Mouse (Mus musculus) CH12F3 (cell line): ENCODE results near the gene Prr14l.
"Not testable (repeated sequence)": the region's sequence is repeated elsewhere in the genome, so short reads cannot be mapped to it uniquely, and the experiment has no call there.

ENCODE experiments used
- in situ Hi-C: fragments of 300-500 bp; cut with MboI; formaldehyde crosslinking; loops from 2 replicates; pipeline ENCODE4 v1.14.3; 2020; ENCODE audit warnings: low sequenced_read_pairs

The Prr14l gene

DNA sequence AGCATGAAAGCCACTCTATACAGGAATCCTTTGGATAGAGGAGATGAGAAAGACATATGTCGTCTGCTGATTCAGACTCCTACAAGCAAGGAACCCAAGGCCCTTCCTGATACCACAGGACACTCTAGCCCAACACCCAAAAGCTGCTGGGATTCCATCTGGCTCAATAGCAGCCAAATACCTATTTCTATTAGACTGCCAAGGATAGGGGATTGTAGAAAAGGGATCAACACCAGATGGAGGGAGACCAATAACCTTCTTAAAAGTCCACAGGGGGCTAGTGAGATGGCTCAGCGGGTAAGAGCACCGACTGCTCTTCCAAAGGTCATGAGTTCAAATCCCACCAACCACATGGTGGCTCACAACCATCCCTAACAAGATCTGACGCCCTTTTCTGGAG is 38.7 kb downstream of the Prr14l start:
- in situ Hi-C loops, result no loop called here

DNA sequence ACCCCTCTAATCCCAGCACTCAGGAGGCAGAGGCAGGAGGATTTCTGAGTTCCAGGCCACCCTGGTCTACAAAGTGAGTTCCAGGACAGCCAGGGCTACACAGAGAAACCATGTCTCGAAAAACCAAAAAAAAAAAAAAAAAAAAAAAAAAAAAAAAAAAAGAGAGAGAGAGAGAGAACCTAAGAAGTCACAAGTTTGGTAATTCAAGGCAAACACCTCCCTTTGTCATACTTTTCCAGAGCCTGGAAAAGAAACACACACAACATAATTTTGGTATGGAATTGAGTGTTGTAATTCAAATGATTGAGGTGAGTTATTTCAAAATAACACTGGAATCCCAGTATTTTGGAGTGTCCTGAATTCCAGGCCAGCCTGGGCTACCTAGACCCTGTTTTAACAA is 67.6 kb downstream of the Prr14l start:
- in situ Hi-C loops, result not testable (repeated sequence)

DNA sequence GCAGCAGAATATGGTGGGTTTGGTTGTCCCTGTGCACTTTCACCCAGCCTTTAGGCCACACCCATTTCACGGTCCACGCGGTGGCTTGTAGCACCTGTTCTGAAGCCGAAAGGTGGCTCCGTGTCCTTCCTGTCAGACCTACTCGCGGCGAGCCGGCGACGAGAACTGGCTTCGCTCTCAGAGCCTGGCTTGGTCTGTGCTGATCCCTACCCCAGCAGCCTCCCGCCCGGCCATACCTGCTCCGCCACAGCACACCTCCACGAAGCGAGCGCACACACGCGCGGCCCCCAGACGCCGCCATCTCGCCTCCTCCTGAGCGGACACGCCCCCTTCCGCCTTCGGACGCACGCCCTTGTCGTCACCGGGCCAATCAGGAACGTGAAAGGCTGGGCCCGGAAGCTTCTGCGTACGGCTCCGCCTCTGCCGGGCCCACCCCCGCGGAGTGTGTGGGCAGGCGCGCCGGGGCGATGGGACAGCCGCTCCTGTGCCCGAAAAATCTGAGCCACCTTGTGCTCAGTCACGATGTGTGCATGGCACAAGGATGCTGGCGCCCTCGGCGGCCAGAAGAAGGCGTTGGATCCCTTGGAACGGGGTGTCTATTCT is 68.6 kb downstream of the Prr14l start, which contains the start of gene Pisd:
Gene Pisd (minus strand): TSS at position 334 of the 603 bp plus-strand sequence.
- in situ Hi-C loops, result no loop called here

DNA sequence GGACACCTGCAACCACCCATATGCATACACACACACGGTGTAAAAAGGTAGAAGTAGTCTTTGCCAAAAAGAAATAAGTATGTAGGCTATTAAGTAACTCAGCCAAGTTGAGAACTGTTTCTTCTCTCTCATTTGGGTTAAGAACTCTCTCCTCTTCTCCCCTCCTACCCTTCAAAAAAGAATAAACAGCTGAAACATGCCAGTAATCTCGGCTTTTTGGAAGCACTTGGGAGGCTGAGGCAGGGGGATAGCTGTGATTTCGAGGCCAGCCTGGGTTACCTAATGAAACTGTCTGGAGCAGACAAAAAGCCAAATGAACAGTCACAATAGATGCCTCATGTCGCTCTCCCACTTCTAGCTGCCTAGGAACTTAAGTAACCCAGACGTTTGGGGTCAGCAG is 69.3 kb downstream of the Prr14l start:
- in situ Hi-C loops, result no loop called here

DNA sequence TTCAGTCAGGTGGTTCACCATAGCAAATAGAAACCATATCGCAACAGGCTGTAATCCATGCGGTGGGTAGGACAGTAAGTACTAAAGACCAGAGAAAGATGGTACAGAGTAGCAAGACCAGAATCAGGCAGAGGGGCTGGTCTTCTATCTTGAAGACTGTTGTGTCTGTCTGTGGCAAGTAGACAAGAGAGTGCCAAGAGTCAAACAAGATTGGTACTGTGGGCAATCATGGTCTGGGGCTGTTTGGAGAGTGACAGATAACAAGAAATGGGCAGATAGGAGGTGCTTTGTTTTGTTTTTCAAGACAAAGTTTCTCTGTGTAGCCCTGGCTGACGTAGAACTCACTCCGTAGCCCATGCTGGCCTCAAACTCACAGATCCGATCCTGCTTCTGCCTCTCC is 72.5 kb downstream of the Prr14l start:
- in situ Hi-C loops, result no loop called here

DNA sequence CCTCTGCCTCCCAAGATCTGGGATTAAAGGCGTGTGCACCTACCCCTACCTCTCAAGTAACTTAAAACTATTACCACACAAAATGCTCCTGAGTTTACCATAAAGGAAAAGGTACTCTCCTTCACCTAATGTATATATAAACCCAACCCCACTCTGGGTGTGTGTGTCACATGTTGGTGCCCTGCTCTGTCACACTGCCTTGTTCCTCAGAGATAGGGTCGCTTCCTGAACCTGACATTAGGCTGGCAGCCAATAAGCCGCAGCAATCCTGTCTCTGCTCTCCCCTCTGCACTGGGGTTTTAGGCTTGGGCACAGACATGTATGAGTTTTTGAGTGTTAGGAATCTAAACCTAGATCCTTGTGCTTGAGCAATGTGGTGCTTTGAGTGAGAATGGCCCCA is 75.9 kb downstream of the Prr14l start:
- in situ Hi-C loops, result no loop called here

DNA sequence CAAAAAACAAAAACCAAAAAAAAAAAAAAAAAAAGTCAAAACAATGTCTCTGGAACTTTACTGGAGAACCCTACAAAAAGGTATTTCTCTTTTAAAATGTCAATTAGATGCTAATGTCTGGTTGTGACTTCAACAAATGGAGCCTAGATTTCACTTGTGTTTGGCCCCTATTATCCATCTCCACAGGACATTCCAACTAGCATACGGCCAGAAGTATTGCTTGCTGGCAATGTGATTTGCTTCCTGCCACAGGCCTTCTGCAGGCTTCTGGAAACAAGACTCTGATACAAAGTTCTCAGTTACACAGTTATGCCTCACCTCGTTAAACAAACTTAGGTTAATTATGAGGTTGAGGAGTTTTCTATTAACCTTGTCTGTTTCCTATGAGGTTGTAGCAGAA is 81.7 kb downstream of the Prr14l start:
- in situ Hi-C loops, result no loop called here

DNA sequence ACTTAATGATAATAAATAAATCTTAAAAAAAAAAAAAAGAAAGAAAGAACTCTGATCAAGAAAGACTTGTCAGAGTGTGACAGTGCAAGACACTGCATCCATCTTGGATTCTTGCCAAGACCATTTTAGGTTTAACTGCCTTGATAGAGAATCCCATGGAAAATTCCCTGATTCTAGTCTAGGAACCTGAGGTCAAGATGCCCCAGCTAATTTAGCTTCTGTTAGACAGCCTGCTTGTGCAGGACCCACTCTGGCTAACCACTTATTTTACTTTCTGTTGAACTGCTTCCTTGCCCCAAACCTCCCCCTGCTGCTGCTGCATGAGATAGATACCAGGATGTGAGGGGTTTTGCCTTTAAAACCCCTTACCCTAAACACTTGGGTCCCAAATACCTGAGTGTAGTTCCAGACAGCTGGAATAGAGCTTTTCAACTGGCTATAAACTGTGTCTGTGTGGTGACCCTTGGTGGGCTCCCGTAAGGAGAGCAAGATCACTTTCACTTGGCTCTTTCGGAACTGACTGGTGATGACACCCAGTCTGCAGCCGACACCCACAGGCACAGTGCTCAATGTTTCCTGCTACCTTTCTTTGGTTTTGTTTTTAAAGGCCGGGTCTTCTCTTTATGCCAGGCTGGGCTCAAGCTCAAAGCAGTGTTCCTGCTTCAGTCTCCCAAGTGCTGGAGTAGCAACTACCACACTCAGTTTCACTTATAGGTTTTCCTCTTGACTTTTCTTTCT is 86.3 kb downstream of the Prr14l start:
- in situ Hi-C loops, result no loop called here

DNA sequence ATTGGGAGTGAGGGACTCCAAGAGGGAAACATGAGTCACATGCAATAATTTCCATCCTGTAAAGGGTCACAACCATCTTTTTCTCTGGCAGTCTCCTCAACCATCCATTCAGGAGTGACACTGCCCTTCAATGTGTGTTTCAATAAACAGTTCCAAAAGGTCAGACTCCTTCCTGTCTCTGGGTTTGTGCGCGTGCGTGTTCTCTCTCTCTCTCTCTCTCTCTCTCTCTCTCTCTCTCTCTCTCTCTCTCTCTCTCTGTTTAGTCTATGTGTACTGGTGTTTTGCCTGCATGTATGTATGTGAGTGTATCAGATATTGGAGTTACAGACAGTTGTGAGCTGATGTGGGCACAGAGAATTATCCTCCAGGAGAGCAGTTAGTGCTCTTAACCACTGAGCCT is 87.1 kb downstream of the Prr14l start:
- in situ Hi-C loops, result no loop called here

DNA sequence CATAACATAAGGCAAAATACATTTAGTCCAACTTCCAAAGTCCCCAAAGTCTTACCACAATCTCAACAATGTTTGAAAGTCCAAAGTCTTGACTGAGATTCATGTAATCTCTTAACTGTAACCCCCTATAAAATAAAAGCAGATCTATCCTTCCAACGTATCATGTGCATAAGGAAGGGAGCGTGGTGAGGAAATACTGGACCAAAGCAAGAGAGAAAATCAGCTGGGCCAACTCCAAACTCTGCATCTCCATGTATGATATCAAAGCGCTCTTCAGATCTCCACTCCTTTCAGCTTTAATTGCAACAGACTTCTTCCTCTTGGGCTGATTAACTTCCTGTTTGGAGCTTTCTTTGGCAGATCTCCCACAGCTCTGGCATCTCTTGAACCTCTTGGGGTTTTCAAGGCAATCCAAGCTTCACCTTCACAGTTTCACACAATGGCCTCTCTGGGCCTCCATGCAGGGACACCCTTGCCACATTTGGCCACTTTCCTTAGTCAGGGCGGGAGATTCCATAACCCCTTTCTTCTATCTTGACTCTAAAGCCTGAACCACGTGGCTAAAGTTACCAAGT is 92.4 kb downstream of the Prr14l start:
- in situ Hi-C loops, result no loop called here

DNA sequence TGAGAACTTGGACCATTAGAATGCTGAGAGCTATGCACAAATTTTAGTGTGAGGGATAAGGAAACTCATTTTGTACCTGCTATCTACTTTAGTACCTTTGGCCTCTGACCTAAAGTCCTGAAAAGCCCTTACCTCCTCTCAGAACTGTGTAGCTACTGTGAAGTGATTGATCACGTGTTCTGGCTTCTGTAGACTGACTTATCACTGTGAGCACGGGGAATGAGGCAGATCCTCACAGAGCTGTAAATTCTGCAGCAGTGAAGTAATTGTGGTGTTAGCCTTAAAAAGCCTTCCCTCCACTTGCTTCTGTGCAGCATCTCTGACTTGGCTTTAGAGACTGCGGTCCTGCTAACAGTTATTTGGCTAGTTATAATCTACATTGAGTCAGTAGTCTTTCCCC is 93.3 kb downstream of the Prr14l start:
- in situ Hi-C loops, result no loop called here

DNA sequence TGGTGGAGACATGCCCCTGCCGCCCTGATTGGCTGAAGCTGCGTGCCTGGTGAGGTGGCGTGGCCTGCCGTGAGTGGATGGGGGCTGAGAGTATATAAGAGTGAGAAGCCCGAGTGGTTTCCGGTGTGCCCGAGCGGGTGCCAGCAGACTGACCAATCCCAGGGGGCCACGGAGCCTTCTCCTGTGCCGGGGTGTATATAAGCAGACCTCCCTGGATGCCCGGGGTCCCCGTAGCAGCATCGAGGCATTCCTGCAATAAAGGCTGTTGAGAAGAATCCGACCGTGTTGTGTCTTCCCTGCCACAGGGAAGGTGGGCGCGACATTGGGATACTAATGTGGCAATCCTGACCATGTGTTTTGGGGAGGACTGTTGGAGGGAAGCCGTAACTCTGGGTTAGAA is 93.7 kb downstream of the Prr14l start:
- in situ Hi-C loops, result not testable (repeated sequence)

DNA sequence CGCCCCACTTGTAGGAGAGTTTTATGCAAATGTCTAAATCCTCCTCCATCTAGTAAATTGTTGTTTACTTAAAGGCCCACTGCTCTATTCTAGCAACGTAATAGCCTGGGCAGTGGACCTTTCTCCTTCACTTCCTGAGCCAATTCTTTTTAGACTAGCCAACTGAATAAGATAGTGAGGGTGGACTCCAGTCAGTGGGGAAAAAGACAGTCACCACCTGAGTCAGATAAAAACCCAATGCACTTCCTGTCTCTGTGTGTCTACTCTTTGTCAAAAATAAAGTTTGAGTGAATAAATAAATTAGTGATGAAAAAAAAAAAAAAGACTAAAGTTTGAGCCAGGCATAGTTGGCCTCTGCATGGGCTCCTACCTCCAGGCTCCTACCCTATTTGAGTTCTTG is 94.4 kb downstream of the Prr14l start:
- in situ Hi-C loops, result no loop called here

DNA sequence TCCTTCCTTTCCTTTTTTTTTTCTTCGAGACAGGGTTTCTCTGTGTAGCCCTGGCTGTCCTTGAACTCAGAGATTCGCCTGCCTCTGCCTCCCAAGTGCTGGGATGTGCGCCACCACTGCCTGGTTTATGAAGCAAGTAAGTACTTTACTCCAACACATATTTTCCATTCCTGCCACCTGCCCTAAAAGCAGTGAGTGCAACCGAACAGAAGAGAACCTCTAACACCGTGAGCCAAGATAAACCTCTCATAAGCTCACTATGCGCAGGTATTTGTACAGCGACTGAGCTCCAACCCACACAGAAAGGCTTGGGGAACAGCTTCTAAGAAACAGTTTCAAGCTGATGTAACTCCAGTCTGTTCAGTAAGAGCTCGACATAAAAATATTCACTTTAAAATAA is 97.9 kb downstream of the Prr14l start:
- in situ Hi-C loops, result no loop called here

DNA sequence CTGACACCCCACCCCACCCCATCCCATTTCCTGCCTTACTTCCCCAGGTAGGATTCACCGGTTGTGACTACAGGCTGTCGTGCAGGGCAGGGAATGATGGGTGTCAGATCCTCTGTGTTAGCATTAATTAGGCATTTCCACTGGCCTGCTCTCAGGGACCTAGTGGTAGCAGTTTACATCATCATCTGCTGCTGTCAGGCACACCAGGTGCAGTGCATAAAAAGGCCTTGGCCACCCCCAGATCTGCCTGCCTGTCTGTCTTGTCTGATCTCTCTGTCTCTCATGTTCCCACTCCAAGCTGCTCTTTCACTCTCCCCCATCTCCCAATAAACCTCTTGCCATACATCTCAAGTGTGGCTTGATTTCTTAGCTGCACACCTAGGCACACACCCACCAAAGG is 102.3 kb downstream of the Prr14l start:
- in situ Hi-C loops, result no loop called here

DNA sequence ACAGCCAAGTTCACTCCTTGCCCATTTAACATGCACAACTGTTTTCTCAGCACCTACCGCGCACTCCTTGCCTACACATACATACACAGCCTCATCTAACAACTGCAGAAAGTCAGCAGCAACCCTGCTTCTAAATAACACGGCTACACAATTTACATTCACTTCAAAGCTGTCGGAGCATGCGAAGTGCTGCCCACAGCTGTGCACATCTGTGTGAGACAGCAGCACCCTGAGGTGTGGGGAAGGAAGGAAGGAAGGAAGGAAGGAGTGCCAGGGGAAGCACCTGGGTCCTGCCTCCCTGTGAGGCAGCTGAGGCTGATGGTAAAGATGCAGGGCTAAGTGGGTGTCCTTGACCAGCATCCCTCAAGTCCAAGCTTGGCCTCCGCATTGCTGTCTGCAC is 105.1 kb downstream of the Prr14l start:
- in situ Hi-C loops, result no loop called here

DNA sequence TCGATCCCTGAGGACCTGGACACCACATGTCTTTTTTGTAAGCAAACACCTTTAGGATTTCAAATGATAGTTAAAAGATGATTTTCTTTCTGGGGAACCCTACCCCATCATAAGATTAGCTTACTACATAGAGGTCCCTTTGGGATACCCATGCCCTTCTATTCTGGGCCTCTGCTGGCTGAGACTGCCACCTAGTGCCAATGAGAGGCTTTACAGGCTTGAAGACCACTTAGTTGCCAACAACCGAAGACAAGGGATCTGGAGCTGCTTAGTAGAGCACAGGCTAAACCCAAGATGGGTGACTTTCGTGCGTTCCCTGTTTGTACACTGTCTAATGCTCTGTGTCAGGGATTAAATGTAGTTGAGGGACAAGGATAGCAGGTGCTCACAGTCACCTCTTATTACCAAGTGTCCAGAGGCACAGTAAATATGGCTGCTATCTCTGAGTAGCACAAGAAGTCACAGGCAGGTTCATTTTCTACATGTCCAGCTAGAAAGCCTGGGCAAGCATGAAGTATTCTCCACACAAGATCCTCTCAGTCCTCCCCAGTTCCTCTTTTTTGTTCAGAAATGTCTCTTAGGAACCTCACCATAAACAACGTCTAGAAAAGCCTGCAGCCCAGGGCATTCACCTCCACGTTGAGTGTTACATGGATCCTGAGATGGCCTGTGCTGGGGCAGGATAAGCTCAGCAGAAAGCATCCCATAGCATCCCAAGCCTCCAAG is 106.2 kb downstream of the Prr14l start:
- in situ Hi-C loops, result no loop called here

DNA sequence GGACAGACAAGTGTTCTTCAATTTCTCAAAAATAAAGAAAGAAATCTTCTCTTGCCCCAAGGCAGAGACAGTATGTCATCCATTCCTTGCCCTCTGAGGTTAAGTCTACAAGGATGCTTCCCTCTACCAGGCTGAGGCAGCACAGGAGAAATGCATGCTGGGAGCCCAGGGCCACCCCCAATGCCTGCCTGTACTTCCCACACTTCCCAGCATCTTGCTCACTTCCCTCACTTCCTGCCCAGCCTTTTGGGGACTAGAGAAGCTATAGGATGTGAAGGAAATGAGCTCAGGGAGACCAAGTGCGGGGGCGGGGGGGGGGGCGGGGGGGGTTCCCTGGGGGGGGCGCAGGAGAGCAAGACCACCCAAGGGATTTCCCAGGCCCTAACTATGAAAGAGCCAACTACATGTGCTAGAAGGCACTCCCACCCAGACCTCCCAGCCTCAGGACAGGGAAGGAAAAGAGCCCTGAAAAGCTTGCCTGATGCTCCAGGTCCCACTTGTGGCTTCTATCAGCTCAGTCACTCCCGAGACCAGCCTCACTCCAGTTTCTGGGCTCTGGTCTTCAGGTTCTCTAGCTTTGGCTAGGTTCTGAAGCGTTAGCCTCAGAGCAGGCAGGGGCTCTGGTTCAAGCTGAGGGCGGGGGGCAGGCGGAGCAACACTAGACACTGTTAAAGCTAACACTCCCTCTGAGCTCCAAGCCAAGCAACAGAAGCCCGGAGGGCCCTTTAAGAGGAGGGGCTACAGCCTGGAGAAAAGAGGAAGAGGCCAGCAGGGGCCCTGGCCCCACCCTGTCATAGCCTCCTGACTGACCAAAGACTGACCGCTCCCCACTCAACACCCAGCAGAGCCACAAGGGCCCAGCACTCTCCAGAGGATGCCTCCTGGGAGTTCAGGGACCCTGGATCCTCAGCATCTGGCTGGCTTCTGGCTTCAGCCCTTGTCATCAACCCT is 108.1 kb downstream of the Prr14l start:
- in situ Hi-C loops, result no loop called here

DNA sequence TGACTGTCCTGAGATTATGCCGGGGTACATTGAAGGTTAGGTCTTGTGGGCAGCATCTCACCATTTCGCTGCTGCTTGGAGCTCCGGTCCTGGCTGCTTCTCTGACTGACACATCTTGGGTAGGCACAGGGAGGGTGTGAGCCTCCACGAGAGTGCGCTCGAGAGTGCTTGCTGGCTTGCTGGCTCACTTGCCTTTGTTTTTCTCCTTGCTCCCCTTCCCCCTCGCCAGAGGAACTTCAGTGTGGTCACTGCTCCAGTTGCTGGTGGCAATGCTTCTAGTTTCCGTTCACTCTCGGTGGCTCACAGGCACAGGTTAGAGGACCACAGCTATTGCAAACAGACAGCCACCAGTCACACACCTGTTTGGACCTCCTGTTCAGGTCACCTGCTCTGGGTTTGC is 111.9 kb downstream of the Prr14l start:
- in situ Hi-C loops, result no loop called here

DNA sequence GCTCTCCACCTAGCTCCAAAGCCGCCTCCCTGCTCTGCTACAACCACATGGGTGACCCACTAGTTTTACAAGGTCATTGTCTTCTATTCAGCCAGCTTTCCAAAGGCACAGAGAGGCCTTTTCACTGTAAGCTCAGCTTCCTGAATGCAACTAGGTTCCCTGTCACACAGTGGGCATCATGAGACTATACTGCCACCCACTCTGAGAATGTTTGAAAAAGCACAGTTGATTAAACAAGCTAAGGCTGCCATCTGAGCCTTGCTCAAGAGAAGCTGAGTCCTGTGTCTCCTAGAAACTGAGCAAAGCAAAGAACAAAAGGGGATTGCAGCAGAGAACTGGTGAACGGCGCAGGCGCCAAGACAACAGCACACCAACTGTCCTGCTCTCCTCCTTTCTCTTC is 112.7 kb downstream of the Prr14l start:
- in situ Hi-C loops, result not testable (repeated sequence)

DNA sequence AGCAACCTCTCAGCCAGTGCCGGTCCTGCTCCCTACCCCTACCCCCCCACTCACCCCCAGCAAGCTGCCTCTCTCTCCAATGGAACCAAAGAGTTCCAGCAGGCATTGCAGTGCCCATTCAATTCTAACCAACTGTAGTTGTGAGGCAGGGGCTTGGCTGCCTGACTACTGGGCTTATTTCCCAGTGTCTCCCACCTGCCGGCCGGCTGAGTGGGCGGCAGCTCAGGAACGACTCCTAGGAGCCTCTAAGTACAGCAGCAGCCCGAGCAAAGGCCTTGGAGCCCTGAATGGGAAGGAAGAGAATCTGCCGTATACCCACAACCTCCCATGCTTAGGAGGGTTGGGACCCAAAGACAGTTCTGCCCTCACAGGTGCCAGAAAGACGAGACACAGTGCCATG is 113.2 kb downstream of the Prr14l start:
- in situ Hi-C loops, result not testable (repeated sequence)
